Mouse (Mus musculus) embryonic facial prominence, embryonic 13.5 days (tissue): Measurements from ENCODE around the gene Ube3a. TPM values are rescaled to one million over a fixed set of nuclear protein-coding genes. Genes with fewer than 3 reads are reported as not detected.

Experiments used
- ATAC-seq: fragments of 200-750 bp; cut with Nextera tagmentation; 2 replicates; pipeline ENCODE4 v1.8.0; 2017; ENCODE audit warnings: low read depth; ENCODE audit not compliant: insufficient number of reproducible peaks, insufficient read depth, low FRiP score, low TSS enrichment
- H3K27ac ChIP-seq: fragments of 300-500 bp; sonication (generic); 2 replicates; pipeline ENCODE4 v1.5.1; 2015; ENCODE audit warnings: moderate library complexity, mild to moderate bottlenecking, inconsistent platforms
- H3K27me3 ChIP-seq: fragments of 300-500 bp; sonication (generic); 2 replicates; pipeline ENCODE4 v1.6.1; 2015; ENCODE audit warnings: mild to moderate bottlenecking, inconsistent platforms
- H3K36me3 ChIP-seq: fragments of 300-500 bp; sonication (generic); 2 replicates; pipeline ENCODE4 v1.6.1; 2015; ENCODE audit warnings: mild to moderate bottlenecking, inconsistent platforms
- H3K4me1 ChIP-seq: fragments of 300-500 bp; sonication (generic); 2 replicates; pipeline ENCODE4 v1.6.1; 2015; ENCODE audit warnings: inconsistent platforms
- H3K4me2 ChIP-seq: fragments of 300-500 bp; sonication (generic); 2 replicates; pipeline ENCODE4 v1.6.1; 2015; ENCODE audit warnings: moderate library complexity, mild to moderate bottlenecking, inconsistent platforms
- H3K4me3 ChIP-seq: fragments of 300-500 bp; sonication (generic); 2 replicates; pipeline ENCODE4 v1.5.1; 2015; ENCODE audit warnings: mild to moderate bottlenecking, inconsistent platforms
- H3K9ac ChIP-seq: fragments of 300-500 bp; sonication (generic); 2 replicates; pipeline ENCODE4 v1.6.1; 2015; ENCODE audit warnings: mild to moderate bottlenecking, inconsistent platforms
- H3K9me3 ChIP-seq: fragments of 300-500 bp; sonication (generic); 2 replicates; pipeline ENCODE4 v1.6.1; 2016; ENCODE audit warnings: inconsistent platforms
- WGBS: fragments of 180-500 bp; shearing (Covaris S2); methylation state at CpG from one replicate; pipeline ENCODE4 v1.1.7; 2015; ENCODE audit warnings: mixed read lengths; 5-methylcytosine and 5-hydroxymethylcytosine counted together
- polyA plus RNA-seq: library from polyadenylated mRNA; unstranded; fragments of >200 nt; fragmentation: Nextera tagmentation; extraction: Ambion mirVana; gene quantifications from 2 replicates; pipeline ENCODE4 v1.2.1, GENCODE M21; 2015

Ube3a gene
- polyA plus RNA-seq, 1 experiment from 2014 or later = 143 TPM

DNA sequence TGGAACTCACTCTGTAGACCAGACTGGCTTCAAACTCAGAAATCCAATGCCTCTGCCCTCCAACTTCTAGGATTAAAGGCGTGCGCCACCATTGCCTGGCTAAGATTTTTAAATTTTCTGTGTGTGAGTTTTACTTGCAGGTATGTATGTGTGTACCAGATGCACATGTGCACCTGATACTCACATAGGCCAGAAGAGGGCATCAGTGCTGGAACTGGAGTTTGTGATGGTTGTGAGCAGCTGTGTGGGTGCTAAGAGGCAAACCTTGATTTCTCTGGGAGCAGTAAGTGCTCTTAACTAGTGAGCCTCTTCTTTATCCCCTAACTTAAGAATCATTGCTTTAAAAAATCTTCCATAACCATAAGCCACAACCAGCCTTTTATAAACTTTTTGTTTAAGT lies 17.0 kb downstream of the Ube3a start:
- Histone ChIP-seq H3K4me2 (no peak overlapping the region), H3K27ac (no peak overlapping the region), H3K36me3 (peaks cover 14% of the 10 kb centered on the region), H3K4me1 (no peaks in the 10 kb centered on the region), H3K9ac (no peak overlapping the region), H3K27me3 (no peaks in the 10 kb centered on the region), H3K9me3 (no peaks in the 10 kb centered on the region), H3K4me3 (no peak overlapping the region)
- 96% methylated on average over 2 of the region's 2 CpGs for WGBS
- no peak for ATAC-seq

DNA sequence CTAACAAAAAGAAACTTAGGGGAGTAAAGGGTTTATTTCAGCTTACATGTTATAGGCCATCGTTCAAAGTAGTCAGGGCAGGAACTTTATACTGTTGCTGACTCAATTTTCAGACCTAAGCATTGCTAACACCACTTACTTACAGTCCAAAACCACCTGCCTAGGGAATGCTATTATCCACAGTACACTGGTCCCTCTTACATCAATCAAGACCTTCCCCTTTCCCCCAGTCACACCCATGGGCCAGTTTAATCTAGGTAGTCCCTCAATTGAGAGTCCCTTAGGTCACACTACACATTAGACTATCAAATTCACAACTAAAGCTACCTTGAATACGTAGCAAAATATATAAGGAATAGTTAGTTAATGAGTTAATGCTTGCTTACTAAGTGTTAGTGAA lies 24.8 kb downstream of the Ube3a start:
- peaks cover 11% of the 10 kb centered on the region for H3K9me3 ChIP-seq
- ATAC-seq = no peak

DNA sequence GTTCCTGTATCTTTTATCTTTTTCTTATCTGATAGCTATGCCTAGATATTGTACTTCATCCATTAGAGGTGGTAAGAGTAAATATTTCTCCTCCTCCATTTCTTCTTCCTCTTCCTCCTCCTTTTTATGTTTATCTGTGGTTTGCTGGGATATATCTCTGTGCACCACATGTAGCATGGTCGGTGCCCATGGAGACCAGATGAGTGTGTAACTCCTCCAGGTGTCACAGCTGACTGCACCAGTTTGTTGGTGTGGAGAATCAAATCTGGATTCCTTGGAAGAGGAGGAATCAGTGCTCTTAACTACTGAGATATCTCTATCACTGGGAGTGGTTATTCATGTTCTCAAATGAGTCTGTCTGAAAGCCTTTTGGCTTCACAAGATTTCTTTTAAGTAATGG lies 37.0 kb downstream of the Ube3a start:
- Histone ChIP-seq H3K9ac (no peak overlapping the region), H3K27me3 (no peaks in the 10 kb centered on the region), H3K36me3 (0 out of 2 replicates have a peak, but pooled peaks cover 3% of the 10 kb centered on the region), H3K4me1 (no peaks in the 10 kb centered on the region), H3K27ac (no peak overlapping the region), H3K4me3 (no peak overlapping the region), H3K4me2 (no peak overlapping the region), H3K9me3 (no peaks in the 10 kb centered on the region)
- ATAC-seq = no peak
- WGBS = 84% methylated on average over 1 of the region's 1 CpGs

More for the DNA sequence above, 24.8 kb downstream of the Ube3a start:
- Histone ChIP-seq H3K27ac (no peak overlapping the region), H3K9ac (no peak overlapping the region), H3K4me3 (no peak overlapping the region), H3K4me2 (no peak overlapping the region), H3K4me1 (no peaks in the 10 kb centered on the region), H3K27me3 (no peaks in the 10 kb centered on the region), H3K36me3 (peaks cover 37% of the 10 kb centered on the region)
- 95% methylated on average over 2 of the region's 2 CpGs for WGBS

DNA sequence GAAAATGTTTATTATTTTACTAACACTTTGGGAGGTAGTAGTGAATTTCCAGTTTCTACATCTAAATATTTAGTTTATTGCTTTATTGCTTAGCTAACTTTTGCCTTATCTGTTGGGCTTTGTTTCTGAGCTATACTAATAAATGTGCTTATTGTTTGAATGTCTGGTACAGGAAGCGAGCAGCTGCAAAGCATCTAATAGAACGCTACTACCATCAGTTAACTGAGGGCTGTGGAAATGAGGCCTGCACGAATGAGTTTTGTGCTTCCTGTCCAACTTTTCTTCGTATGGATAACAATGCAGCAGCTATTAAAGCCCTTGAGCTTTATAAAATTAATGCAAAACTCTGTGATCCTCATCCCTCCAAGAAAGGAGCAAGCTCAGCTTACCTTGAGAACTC lies 43.2 kb downstream of the Ube3a start:
- H3K27me3 ChIP-seq = no peaks in the 10 kb centered on the region
- peaks cover 14% of the 10 kb centered on the region for H3K36me3 ChIP-seq
- no peak overlapping the region for H3K27ac ChIP-seq
- H3K9me3 ChIP-seq = no peaks in the 10 kb centered on the region
- 75% methylated on average over 4 of the region's 4 CpGs for WGBS
- H3K4me3 ChIP-seq = no peak overlapping the region
- H3K4me1 ChIP-seq = no peaks in the 10 kb centered on the region
- H3K9ac ChIP-seq = no peak overlapping the region
- H3K4me2 ChIP-seq = no peak overlapping the region
- ATAC-seq = no peak

DNA sequence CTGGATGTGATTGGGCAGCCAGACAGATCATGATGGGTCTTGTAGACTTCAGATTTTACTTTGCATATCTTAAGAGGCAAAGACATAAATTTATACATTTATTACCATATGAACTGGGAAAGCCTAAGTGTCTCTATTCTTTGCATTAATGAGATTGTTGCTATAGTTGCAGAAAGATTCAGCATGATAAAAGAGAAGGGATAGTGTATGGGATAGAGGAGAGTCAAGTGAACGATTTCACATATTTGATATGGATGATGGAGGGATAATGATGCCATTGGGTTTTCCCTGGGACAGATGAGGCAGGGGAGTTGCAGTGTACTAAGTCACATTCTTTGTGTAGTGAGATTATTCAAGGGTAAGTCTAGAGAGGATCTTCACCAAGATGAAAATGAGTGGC lies 84.0 kb downstream of the Ube3a start:
- WGBS = 93% methylated on average over 1 of the region's 1 CpGs
- H3K4me2 ChIP-seq = no peak overlapping the region
- no peak for ATAC-seq

DNA sequence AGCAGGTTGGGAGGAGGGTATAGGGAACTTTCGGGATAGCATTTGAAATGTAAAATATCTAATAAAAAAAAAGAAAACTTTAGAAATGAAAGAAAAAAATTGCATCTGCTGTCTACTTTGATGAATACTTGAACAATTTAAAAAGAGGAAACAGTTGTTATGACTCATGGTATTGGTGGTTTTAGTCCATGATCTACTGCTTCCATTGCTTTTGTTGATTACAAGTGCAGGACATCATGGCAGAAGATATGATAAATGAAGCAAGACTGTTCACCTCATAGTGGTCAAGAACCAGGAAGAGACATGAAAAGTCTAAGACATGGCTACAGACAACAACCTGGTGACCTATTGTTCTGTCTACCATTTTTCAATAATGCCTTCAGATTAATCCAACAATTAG lies 94.2 kb downstream of the Ube3a start:
- 86% methylated on average over 1 of the region's 1 CpGs for WGBS

More for the DNA sequence above, 84.0 kb downstream of the Ube3a start:
- no peaks in the 10 kb centered on the region for H3K4me1 ChIP-seq
- no peaks in the 10 kb centered on the region for H3K36me3 ChIP-seq
- no peak overlapping the region for H3K9ac ChIP-seq
- no peak overlapping the region for H3K27ac ChIP-seq
- no peaks in the 10 kb centered on the region for H3K27me3 ChIP-seq
- no peak overlapping the region for H3K4me3 ChIP-seq
- no peaks in the 10 kb centered on the region for H3K9me3 ChIP-seq

More for the DNA sequence above, 94.2 kb downstream of the Ube3a start:
- Histone ChIP-seq H3K4me1 (no peaks in the 10 kb centered on the region), H3K9ac (no peak overlapping the region), H3K27me3 (no peaks in the 10 kb centered on the region), H3K36me3 (no peaks in the 10 kb centered on the region), H3K4me2 (no peak overlapping the region), H3K9me3 (no peaks in the 10 kb centered on the region), H3K4me3 (no peak overlapping the region), H3K27ac (no peak overlapping the region)
- ATAC-seq = no peak
